Mouse (Mus musculus) 3T3-L1 (cell line): ENCODE data around the gene Trappc12.

Experiments
- DNase-seq: peaks from one replicate; pipeline ENCODE4 v3.0.0-alpha.2; 2015; ENCODE audit warnings: low read depth, low spot score

The Trappc12 gene

GRCm38 (mm10) chr12:28750021-28750633 lies at the start of gene Trappc12:
Trappc12 (minus strand) TSS chr12:28750472.
- DNase-seq = peak; percentile 93

GRCm38 (mm10) chr12:28799798-28800411 lies 49.6 kb upstream of the Trappc12 start:
- no peak for DNase-seq

GRCm38 (mm10) chr12:28796881-28797420 lies 46.7 kb upstream of the Trappc12 start:
- no peak for DNase-seq

GRCm38 (mm10) chr12:28795041-28795440 lies 44.8 kb upstream of the Trappc12 start:
- no peak for DNase-seq

GRCm38 (mm10) chr12:28793715-28794114 lies 43.4 kb upstream of the Trappc12 start:
- no peak for DNase-seq

- DNase-seq = no peak
Observed at GRCm38 (mm10) chr12:28792613-28793012, 42.3 kb upstream of the Trappc12 start.

- DNase-seq = no peak
Observed at GRCm38 (mm10) chr12:28786310-28786709, 36.0 kb upstream of the Trappc12 start.

GRCm38 (mm10) chr12:28785299-28785698 lies 35.0 kb upstream of the Trappc12 start:
- no peak for DNase-seq

GRCm38 (mm10) chr12:28784864-28785263 lies 34.6 kb upstream of the Trappc12 start:
- no peak for DNase-seq

GRCm38 (mm10) chr12:28784355-28784754 lies 34.1 kb upstream of the Trappc12 start:
- DNase-seq = peak; percentile 50

- no peak for DNase-seq
Observed at GRCm38 (mm10) chr12:28782637-28783036, 32.4 kb upstream of the Trappc12 start.

- DNase-seq = no peak
Observed at GRCm38 (mm10) chr12:28780180-28780579, 29.9 kb upstream of the Trappc12 start.

- no peak for DNase-seq
Observed at GRCm38 (mm10) chr12:28775627-28776026, 25.4 kb upstream of the Trappc12 start.

GRCm38 (mm10) chr12:28775120-28775519 lies 24.8 kb upstream of the Trappc12 start:
- DNase-seq = no peak

- DNase-seq = peak; percentile 9
Observed at GRCm38 (mm10) chr12:28773815-28774214, 23.5 kb upstream of the Trappc12 start.

GRCm38 (mm10) chr12:28769953-28770352 lies 19.7 kb upstream of the Trappc12 start:
- DNase-seq = no peak

GRCm38 (mm10) chr12:28756019-28756418 lies 5.7 kb upstream of the Trappc12 start:
- no peak for DNase-seq

- DNase-seq = peak; percentile 98
Observed at GRCm38 (mm10) chr12:28751508-28752263, 1.4 kb upstream of the Trappc12 start, which contains the start of gene Eipr1. Eipr1 (plus strand) TSS chr12:28751803.

- DNase-seq = no peak
Observed at GRCm38 (mm10) chr12:28750876-28751275, 604 bp upstream of the Trappc12 start.

- DNase-seq = no peak
Observed at GRCm38 (mm10) chr12:28743328-28743727, 6.9 kb downstream of the Trappc12 start.

- DNase-seq = no peak
Observed at GRCm38 (mm10) chr12:28735293-28735692, 15.0 kb downstream of the Trappc12 start.

- DNase-seq = no peak
Observed at GRCm38 (mm10) chr12:28734271-28734670, 16.0 kb downstream of the Trappc12 start.
